Mouse (Mus musculus): Measurements from ENCODE around the gene Olfr659. TPM values are rescaled to one million over a fixed set of nuclear protein-coding genes. Genes with fewer than 3 reads are reported as not detected.

The Olfr659 gene
- polyA plus RNA-seq (2021): not detected

- POLR2A ChIA-PET: no interaction called here
- TF ChIP-seq CTCF (IDR thresholded peaks at IDR 0.05): no peak
- DNase-seq (ENCODE audit: low read depth, low spot score): no peak
- in situ Hi-C loops (cut with MboI; ENCODE audit: low pct_unique_long_range_greater_than_20kb): no loop called here
- no peak for ATAC-seq
- H3K27me3 ChIP-seq: no peaks in the 10 kb centered on the region
- CTCF ChIA-PET: no interaction called here
These were observed at the start of gene Olfr659 for GRCm38 (mm10) chr7:104666453-104666852. Olfr659 (plus strand) TSS chr7:104666753.

DNA sequence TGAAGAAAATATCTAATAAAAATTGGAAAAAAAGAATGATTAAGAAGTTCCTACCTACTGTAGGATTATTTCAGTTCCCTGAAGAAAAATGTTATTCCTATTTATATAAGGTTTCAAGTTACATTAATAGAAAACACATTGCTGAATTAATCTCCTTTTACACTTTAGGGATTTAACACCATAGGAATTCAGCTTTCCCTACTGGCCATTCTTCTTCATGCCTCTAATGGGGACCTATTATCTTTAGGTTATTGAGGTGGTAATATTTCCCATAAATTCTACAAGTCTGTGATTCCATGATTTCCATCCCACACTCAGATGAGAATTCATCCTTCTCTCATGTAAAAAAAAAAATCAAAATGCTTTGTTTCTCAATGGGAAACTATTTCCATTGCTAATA lies 42.1 kb upstream of the Olfr659 start, which contains the start of gene Olfr657:
TSS of gene Olfr657 (plus strand) at position 301 of the 400 bp plus-strand sequence.
- TF ChIP-seq CTCF (IDR thresholded peaks at IDR 0.05): no peak
- in situ Hi-C loops (cut with MboI; ENCODE audit: low pct_unique_long_range_greater_than_20kb): no loop called here
- no peak for ATAC-seq
- H3K27me3 ChIP-seq: no peaks in the 10 kb centered on the region
- DNase-seq (ENCODE audit: low read depth, low spot score): no peak
- POLR2A ChIA-PET: no interaction called here
- CTCF ChIA-PET: no interaction called here

DNA sequence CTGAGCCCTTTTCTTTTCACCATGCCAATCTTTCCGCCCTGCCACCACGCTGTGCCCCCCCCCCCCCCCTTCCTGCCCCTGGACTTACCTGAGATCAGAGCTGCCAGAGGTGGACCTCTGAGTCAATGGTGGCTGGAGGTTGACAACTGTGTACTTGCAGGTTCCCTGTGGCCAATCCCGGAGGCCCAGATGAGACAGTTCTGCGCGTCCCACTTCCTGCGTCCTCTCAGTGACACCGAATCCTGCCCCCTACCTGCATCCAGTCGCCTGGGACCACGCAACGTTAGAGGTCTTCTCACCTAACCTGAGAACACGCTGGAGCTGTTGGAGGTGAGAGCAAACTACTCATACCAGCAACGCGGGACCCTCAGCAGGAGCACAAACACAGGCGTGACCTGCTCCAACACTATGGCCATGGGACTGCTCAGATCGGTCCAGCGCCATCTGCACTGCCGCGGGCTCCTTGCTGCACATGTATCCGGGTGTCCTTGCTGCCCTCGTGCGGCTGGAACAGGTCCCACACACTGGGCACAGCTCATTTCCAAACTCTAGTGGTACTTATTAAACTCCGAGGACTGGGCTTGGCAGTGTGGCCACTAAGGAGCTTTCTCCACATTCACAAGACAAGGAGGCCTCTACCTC lies 19.6 kb upstream of the Olfr659 start, which contains the start of gene Olfr658:
TSS of gene Olfr658 (minus strand) at position 465 of the 642 bp plus-strand sequence.
- ATAC-seq (no peak), DNase-seq (ENCODE audit: low read depth, low spot score) (no peak)
- ChIA-PET POLR2A (no interaction called here), CTCF (no interaction called here)
- no peak for TF ChIP-seq CTCF (IDR thresholded peaks at IDR 0.05)
- in situ Hi-C loops (cut with MboI; ENCODE audit: low pct_unique_long_range_greater_than_20kb): no loop called here
- H3K27me3 ChIP-seq: no peaks in the 10 kb centered on the region

- in situ Hi-C loops (cut with MboI; ENCODE audit: low pct_unique_long_range_greater_than_20kb): no loop called here
- ChIA-PET POLR2A (no interaction called here), CTCF (no interaction called here)
- no peaks in the 10 kb centered on the region for H3K27me3 ChIP-seq
- ATAC-seq (no peak), DNase-seq (ENCODE audit: low read depth, low spot score) (no peak)
- no peak for TF ChIP-seq CTCF (IDR thresholded peaks at IDR 0.05)
These were observed 19.6 kb downstream of the Olfr659 start, which contains the start of gene Olfr661 for GRCm38 (mm10) chr7:104686201-104686600. Olfr661 (plus strand) TSS chr7:104686501.

Other genes starting within 250 kb of the Olfr659 start
- 0.67 TPM for gene Trim30a, start 201.6 kb upstream of the Olfr659 start, polyA plus RNA-seq (2021)
- gene Trim30d, start 158.9 kb upstream of the Olfr659 start, polyA plus RNA-seq (2021): not detected
- not detected for gene Olfr651, start 116.6 kb upstream of the Olfr659 start, polyA plus RNA-seq (2021)
- gene Olfr652, start 105.9 kb upstream of the Olfr659 start, polyA plus RNA-seq (2021): not detected
- gene Olfr653, start 89.4 kb upstream of the Olfr659 start, polyA plus RNA-seq (2021): not detected
- not detected for gene Olfr654, start 79.7 kb upstream of the Olfr659 start, polyA plus RNA-seq (2021)
- gene Olfr655, start 65.0 kb upstream of the Olfr659 start, polyA plus RNA-seq (2021): 0.19 TPM
- gene Olfr656, start 52.8 kb upstream of the Olfr659 start, polyA plus RNA-seq (2021): not detected
- gene Olfr657, start 42.0 kb upstream of the Olfr659 start, polyA plus RNA-seq (2021): not detected
- gene Olfr658, start 19.4 kb upstream of the Olfr659 start, polyA plus RNA-seq (2021): not detected
- gene Olfr661, start 19.7 kb downstream of the Olfr659 start, polyA plus RNA-seq (2021): not detected
- not detected for gene Usp17le, start 110.7 kb downstream of the Olfr659 start, polyA plus RNA-seq (2021)
- not detected for gene Usp17lb, start 175.8 kb downstream of the Olfr659 start, polyA plus RNA-seq (2021)
- gene Usp17la, start 190.3 kb downstream of the Olfr659 start, polyA plus RNA-seq (2021): not detected
- not detected for gene Olfr665, start 211.3 kb downstream of the Olfr659 start, polyA plus RNA-seq (2021)
- gene Olfr666, start 229.2 kb downstream of the Olfr659 start, polyA plus RNA-seq (2021): not detected

Measured in Patski (cell line).